ENCODE assay signal across 17 mouse cellular contexts in the genomic region with DNA sequence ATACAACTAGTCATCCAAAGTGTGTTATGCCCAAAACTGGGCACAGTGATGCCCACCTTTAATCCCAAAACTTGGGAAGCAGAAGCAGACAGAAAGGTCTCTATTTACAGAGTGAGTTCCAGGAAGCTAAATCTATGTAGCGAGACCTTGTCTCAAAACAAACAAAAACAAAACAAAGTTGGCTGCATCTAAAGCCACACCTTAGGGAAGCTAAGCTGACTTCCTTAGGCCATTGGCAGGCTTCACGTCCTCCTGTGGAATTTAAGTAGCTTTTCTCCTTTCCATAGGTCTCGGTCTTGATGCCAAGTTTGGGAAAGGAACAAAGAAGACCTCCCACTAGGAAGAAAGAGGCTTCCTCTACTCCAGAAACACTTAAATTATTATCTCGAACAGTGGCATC.
"Had no signal": no experiment of that assay in that cellular context is flagged by ENCODE, and none has a peak within 500 bp of the region (broad histone marks: within the 10 kb centered on the region; RNA-seq: fewer than 3 reads in every experiment).

No protein-coding gene starts in this region.

- H3K9ac ChIP-seq: kidney, embryonic 15.5 days; limb, embryonic 13.5 days; liver, embryonic 12.5 days; liver, embryonic 15.5 days; lung, embryonic 15.5 days; midbrain, embryonic 15.5 days; neural tube, embryonic 13.5 days had no signal

- ATAC-seq: liver, embryonic 12.5 days; midbrain, embryonic 15.5 days had no signal

- H3K9me3 ChIP-seq: kidney, embryonic 15.5 days; limb, embryonic 10.5 days; limb, embryonic 13.5 days; liver, embryonic 12.5 days; liver, embryonic 15.5 days; lung, embryonic 15.5 days; megakaryocyte, embryonic 14.5 days; midbrain, embryonic 10.5 days; midbrain, embryonic 15.5 days; neural tube, embryonic 13.5 days had no signal

- DNase-seq: kidney, postnatal 36 days; liver; lung, adult 18-20 months; lung, postnatal 10 days; lung, postnatal 36 days; thymus, adult 18-20 months; thymus, postnatal 36 days had no signal

- H3K4me2 ChIP-seq: kidney, embryonic 15.5 days; liver, embryonic 12.5 days; liver, embryonic 15.5 days; lung, embryonic 15.5 days; midbrain, embryonic 15.5 days; neural tube, embryonic 13.5 days had no signal

- H3K27ac ChIP-seq: kidney, embryonic 15.5 days; limb, embryonic 10.5 days; liver, embryonic 12.5 days; liver, embryonic 15.5 days; lung, embryonic 15.5 days; midbrain, embryonic 15.5 days; neural tube, embryonic 13.5 days had no signal

- H3K27me3 ChIP-seq: kidney, embryonic 15.5 days; limb, embryonic 13.5 days; liver, embryonic 12.5 days; lung, embryonic 15.5 days; midbrain, embryonic 15.5 days; neural tube, embryonic 13.5 days had no signal

- H3K4me3 ChIP-seq: kidney, embryonic 15.5 days; limb, embryonic 10.5 days; limb, embryonic 13.5 days; liver, embryonic 12.5 days; liver, embryonic 15.5 days; lung, embryonic 15.5 days; megakaryocyte, embryonic 14.5 days; midbrain, embryonic 10.5 days; midbrain, embryonic 15.5 days; neural tube, embryonic 13.5 days had no signal
